Mouse (Mus musculus) cerebellum, adult 2 months (tissue): ENCODE data around the gene Sf3b4.

Experiments
- CTCF ChIP-seq: fragments of 200-500 bp; IDR thresholded peaks from 2 replicates; pipeline ENCODE4 v1.5.1; 2011; ENCODE audit warnings: low read depth, mild to moderate bottlenecking, control low read depth, low read length, moderate library complexity, borderline replicate concordance; ENCODE audit not compliant: insufficient read depth
- POLR2A ChIP-seq: fragments of 200-500 bp; IDR thresholded peaks from 2 replicates; pipeline ENCODE4 v1.6.1; 2011; ENCODE audit warnings: low read length, control low read depth, borderline replicate concordance; ENCODE audit not compliant: insufficient read depth

- TF ChIP-seq POLR2A: peak; percentile 17; the same call in 1 of the 2 replicates
- no peak for TF ChIP-seq CTCF
These were observed 9.6 kb downstream of the Sf3b4 start for GRCm38 (mm10) chr3:96181510-96182381.
